Mouse (Mus musculus) liver, postnatal 0 days (tissue): ENCODE results near the gene St6galnac3. TPM values are rescaled to one million over a fixed set of nuclear protein-coding genes. Genes with fewer than 3 reads are reported as not detected.

ENCODE experiments used
- ATAC-seq: fragments of 200-750 bp; cut with Nextera tagmentation; 2 replicates; pipeline ENCODE4 v1.8.0; 2017; ENCODE audit warnings: mild to moderate bottlenecking, moderate library complexity
- DNase-seq: peaks from one replicate; pipeline ENCODE4 v3.0.0-alpha.2; 2016
- H3K27ac ChIP-seq: fragments of 300-500 bp; sonication (generic); 2 replicates; pipeline ENCODE4 v1.5.1; 2014; ENCODE audit warnings: antibody characterized with exemption, moderate library complexity, mild to moderate bottlenecking, low read depth
- H3K27me3 ChIP-seq: fragments of 300-500 bp; sonication (generic); 2 replicates; pipeline ENCODE4 v1.6.1; 2014; ENCODE audit warnings: low read length, control low read depth, mixed read lengths; ENCODE audit not compliant: insufficient read depth
- H3K36me3 ChIP-seq: fragments of 300-500 bp; sonication (generic); replicated peaks from 2 replicates; pipeline ENCODE4 v1.6.1; 2014; ENCODE audit warnings: mild to moderate bottlenecking, control low read depth, low read length, moderate library complexity, mixed read lengths; ENCODE audit not compliant: insufficient read depth
- H3K4me1 ChIP-seq: fragments of 300-500 bp; sonication (generic); 2 replicates; pipeline ENCODE4 v1.6.1; 2014; ENCODE audit warnings: antibody characterized with exemption, mild to moderate bottlenecking, control low read depth; ENCODE audit not compliant: insufficient read depth
- H3K4me2 ChIP-seq: fragments of 300-500 bp; sonication (generic); 2 replicates; pipeline ENCODE4 v1.6.1; 2014; ENCODE audit warnings: low read depth, mild to moderate bottlenecking, low read length, moderate library complexity, mixed read lengths
- H3K4me3 ChIP-seq: fragments of 300-500 bp; sonication (generic); 2 replicates; pipeline ENCODE4 v1.5.1; 2014; ENCODE audit warnings: low read depth, low read length
- H3K9ac ChIP-seq: fragments of 300-500 bp; sonication (generic); replicated peaks from 2 replicates; pipeline ENCODE4 v1.6.1; 2014; ENCODE audit warnings: mild to moderate bottlenecking, moderate library complexity
- H3K9me3 ChIP-seq: fragments of 300-500 bp; sonication (generic); 2 replicates; pipeline ENCODE4 v1.6.1; 2016; ENCODE audit warnings: mild to moderate bottlenecking, control low read depth, low read length, mixed read lengths
- CTCF ChIP-seq: sonication (generic); IDR thresholded peaks from 2 replicates; pipeline ENCODE4 v1.5.1; 2016; ENCODE audit warnings: antibody characterized with exemption, low read depth
- EP300 ChIP-seq: IDR thresholded peaks from 2 replicates; pipeline ENCODE4 v1.6.1; 2016; ENCODE audit warnings: antibody characterized with exemption, low read depth, mild to moderate bottlenecking
- WGBS: fragments of 180-500 bp; shearing (Covaris S2); extraction: QIAGEN DNeasy Blood & Tissue Kit; methylation state at CpG from one replicate; pipeline ENCODE4 v1.1.7; 2014; ENCODE audit not compliant: insufficient replicate concordance; 5-methylcytosine and 5-hydroxymethylcytosine counted together
- polyA plus RNA-seq: library from polyadenylated mRNA; unstranded; fragments of >200 nt; fragmentation: Nextera tagmentation; extraction: Ambion mirVana; gene quantifications from 2 replicates; pipeline ENCODE4 v1.2.1, GENCODE M21; 2015

Gene St6galnac3
- polyA plus RNA-seq, 1 experiment from 2014 or later, result 5.0 TPM

GRCm38 (mm10) chr3:153553226-153553625, 171.7 kb downstream of the St6galnac3 start:
- no peaks in the 10 kb centered on the region for H3K36me3 ChIP-seq
- no peak for ATAC-seq
- no peak overlapping the region for H3K27ac ChIP-seq
- no peak overlapping the region for H3K9ac ChIP-seq
- H3K4me1 ChIP-seq, result no peaks in the 10 kb centered on the region
- no peaks in the 10 kb centered on the region for H3K9me3 ChIP-seq
- no peak overlapping the region for H3K4me2 ChIP-seq
- no peaks in the 10 kb centered on the region for H3K27me3 ChIP-seq
- 82% methylated on average over 7 of the region's 7 CpGs for WGBS
- no peak overlapping the region for H3K4me3 ChIP-seq
- no peak for DNase-seq
- TF ChIP-seq CTCF (no peak), EP300 (no peak)

GRCm38 (mm10) chr3:153546936-153547683, 177.9 kb downstream of the St6galnac3 start:
- ATAC-seq (no peak), DNase-seq (no peak)
- Histone ChIP-seq H3K36me3 (no peaks in the 10 kb centered on the region), H3K4me2 (no peak overlapping the region), H3K9ac (no peak overlapping the region), H3K27ac (no peak overlapping the region), H3K4me3 (no peak overlapping the region), H3K4me1 (no peaks in the 10 kb centered on the region), H3K27me3 (no peaks in the 10 kb centered on the region), H3K9me3 (no peaks in the 10 kb centered on the region)
- TF ChIP-seq CTCF, result no peak
- no peak for TF ChIP-seq EP300
- 82% methylated on average over 7 of the region's 7 CpGs for WGBS

GRCm38 (mm10) chr3:153539851-153540250, 185.1 kb downstream of the St6galnac3 start:
- no peak overlapping the region for H3K4me2 ChIP-seq
- no peaks in the 10 kb centered on the region for H3K36me3 ChIP-seq
- H3K27ac ChIP-seq, result no peak overlapping the region
- WGBS, result 89% methylated on average over 14 of the region's 14 CpGs
- H3K9ac ChIP-seq, result no peak overlapping the region
- ATAC-seq (no peak), DNase-seq (no peak)
- TF ChIP-seq CTCF (no peak), EP300 (no peak)
- H3K9me3 ChIP-seq, result no peaks in the 10 kb centered on the region
- H3K27me3 ChIP-seq, result no peaks in the 10 kb centered on the region
- no peak overlapping the region for H3K4me3 ChIP-seq
- H3K4me1 ChIP-seq, result peaks cover 5% of the 10 kb centered on the region; the same call in 1 of the 2 replicates

GRCm38 (mm10) chr3:153538396-153538795, 186.6 kb downstream of the St6galnac3 start:
- no peak overlapping the region for H3K4me2 ChIP-seq
- H3K36me3 ChIP-seq, result no peaks in the 10 kb centered on the region
- 61% methylated on average over 2 of the region's 2 CpGs for WGBS
- no peak overlapping the region for H3K27ac ChIP-seq
- TF ChIP-seq EP300, result no peak
- TF ChIP-seq CTCF, result no peak
- peaks cover 5% of the 10 kb centered on the region; the same call in 1 of the 2 replicates for H3K4me1 ChIP-seq
- no peak overlapping the region for H3K9ac ChIP-seq
- DNase-seq, result no peak
- ATAC-seq, result no peak
- no peaks in the 10 kb centered on the region for H3K27me3 ChIP-seq
- H3K9me3 ChIP-seq, result no peaks in the 10 kb centered on the region
- H3K4me3 ChIP-seq, result no peak overlapping the region

GRCm38 (mm10) chr3:153537435-153537834, 187.5 kb downstream of the St6galnac3 start:
- Histone ChIP-seq H3K36me3 (no peaks in the 10 kb centered on the region), H3K4me3 (no peak overlapping the region), H3K4me2 (no peak overlapping the region), H3K9ac (no peak overlapping the region), H3K4me1 (peaks cover 5% of the 10 kb centered on the region; the same call in 1 of the 2 replicates), H3K27ac (no peak overlapping the region), H3K27me3 (no peaks in the 10 kb centered on the region), H3K9me3 (no peaks in the 10 kb centered on the region)
- WGBS, result 80% methylated on average over 3 of the region's 3 CpGs
- TF ChIP-seq CTCF (no peak), EP300 (no peak)
- no peak for DNase-seq
- peak; percentile 74 for ATAC-seq

- H3K4me2 ChIP-seq, result no peak overlapping the region
- H3K4me1 ChIP-seq, result peaks cover 5% of the 10 kb centered on the region; the same call in 1 of the 2 replicates
- H3K36me3 ChIP-seq, result no peaks in the 10 kb centered on the region
- 74% methylated on average over 4 of the region's 4 CpGs for WGBS
- no peak for ATAC-seq
- TF ChIP-seq CTCF (no peak), EP300 (no peak)
- no peaks in the 10 kb centered on the region for H3K27me3 ChIP-seq
- no peaks in the 10 kb centered on the region for H3K9me3 ChIP-seq
- no peak for DNase-seq
- H3K27ac ChIP-seq, result no peak overlapping the region
- no peak overlapping the region for H3K4me3 ChIP-seq
- no peak overlapping the region for H3K9ac ChIP-seq
Measured at GRCm38 (mm10) chr3:153536260-153536659, 188.7 kb downstream of the St6galnac3 start.
